Mouse (Mus musculus) kidney, postnatal 0 days (tissue): ENCODE data around the gene Pdyn. TPM values are rescaled to one million over a fixed set of nuclear protein-coding genes. Genes with fewer than 3 reads are reported as not detected.
A peak's percentile ranks its signal among the peaks of the same experiment; 100 is the strongest.

Experiments
- ATAC-seq: fragments of 200-750 bp; cut with Nextera tagmentation; replicated peaks from 2 replicates; pipeline ENCODE4 v1.8.0; 2017; ENCODE audit warnings: low read depth, moderate number of reproducible peaks, moderate TSS enrichment, moderate library complexity; ENCODE audit not compliant: low FRiP score
- DNase-seq: peaks from one replicate; pipeline ENCODE4 v3.0.0-alpha.2; 2016; ENCODE audit warnings: low spot score
- H3K27ac ChIP-seq: fragments of 300-500 bp; sonication (generic); 2 replicates; pipeline ENCODE4 v1.5.1; 2014; ENCODE audit warnings: mild to moderate bottlenecking
- H3K27me3 ChIP-seq: fragments of 300-500 bp; sonication (generic); 2 replicates; pipeline ENCODE4 v1.6.1; 2014; ENCODE audit warnings: low read length, mixed read lengths; ENCODE audit not compliant: insufficient read depth
- H3K36me3 ChIP-seq: fragments of 300-500 bp; sonication (generic); 2 replicates; pipeline ENCODE4 v1.6.1; 2014; ENCODE audit warnings: low read length, mixed read lengths; ENCODE audit not compliant: insufficient read depth
- H3K4me1 ChIP-seq: fragments of 300-500 bp; sonication (generic); replicated peaks from 2 replicates; pipeline ENCODE4 v1.6.1; 2014; ENCODE audit warnings: antibody characterized with exemption, low read length, mixed read lengths; ENCODE audit not compliant: insufficient read depth
- H3K4me2 ChIP-seq: fragments of 300-500 bp; sonication (generic); 2 replicates; pipeline ENCODE4 v1.6.1; 2014; ENCODE audit warnings: mild to moderate bottlenecking, low read length, moderate library complexity, mixed read lengths
- H3K4me3 ChIP-seq: fragments of 300-500 bp; sonication (generic); replicated peaks from 2 replicates; pipeline ENCODE4 v1.5.1; 2014; ENCODE audit warnings: low read depth, low read length
- H3K9ac ChIP-seq: fragments of 300-500 bp; sonication (generic); 2 replicates; pipeline ENCODE4 v1.6.1; 2014; ENCODE audit warnings: low read depth, low read length
- H3K9me3 ChIP-seq: fragments of 300-500 bp; sonication (generic); replicated peaks from 2 replicates; pipeline ENCODE4 v1.6.1; 2016; ENCODE audit warnings: low read length, inconsistent platforms, mixed read lengths
- CTCF ChIP-seq: IDR thresholded peaks from 2 replicates; pipeline ENCODE4 v1.5.1; 2016; ENCODE audit warnings: antibody characterized with exemption, low read depth, mild to moderate bottlenecking, moderate library complexity
- WGBS: fragments of 180-500 bp; shearing (Covaris S2); extraction: QIAGEN DNeasy Blood & Tissue Kit; methylation state at CpG from one replicate; pipeline ENCODE4 v1.1.7; 2014; 5-methylcytosine and 5-hydroxymethylcytosine counted together
- polyA plus RNA-seq: library from polyadenylated mRNA; unstranded; fragments of >200 nt; fragmentation: Nextera tagmentation; extraction: Ambion mirVana; gene quantifications from 2 replicates; pipeline ENCODE4 v1.2.1, GENCODE M21; 2015

Gene Pdyn
- polyA plus RNA-seq, 1 experiment from 2014 or later = 0.41 TPM

GRCm38 (mm10) chr2:129713026-129713544 lies 13.4 kb upstream of the Pdyn start:
- 62% methylated on average over 5 of the region's 5 CpGs for WGBS
- ATAC-seq = no peak
- DNase-seq = no peak
- Histone ChIP-seq H3K27me3 (no peaks in the 10 kb centered on the region), H3K4me1 (no peaks in the 10 kb centered on the region), H3K27ac (no peak overlapping the region), H3K4me2 (no peak overlapping the region), H3K4me3 (no peak overlapping the region), H3K36me3 (no peaks in the 10 kb centered on the region), H3K9ac (no peak overlapping the region), H3K9me3 (no peaks in the 10 kb centered on the region)
- TF ChIP-seq CTCF = no peak

GRCm38 (mm10) chr2:129696059-129696458 lies 3.6 kb downstream of the Pdyn start:
- ATAC-seq (no peak), DNase-seq (peak; percentile 57)
- WGBS = 6% methylated on average over 4 of the region's 4 CpGs
- Histone ChIP-seq H3K4me2 (no peak overlapping the region), H3K9me3 (no peaks in the 10 kb centered on the region), H3K36me3 (no peaks in the 10 kb centered on the region), H3K27me3 (no peaks in the 10 kb centered on the region), H3K9ac (no peak overlapping the region), H3K27ac (no peak overlapping the region), H3K4me1 (no peaks in the 10 kb centered on the region), H3K4me3 (no peak overlapping the region)
- TF ChIP-seq CTCF = peak; percentile 72

GRCm38 (mm10) chr2:129694303-129694702 lies 5.3 kb downstream of the Pdyn start:
- Histone ChIP-seq H3K9ac (no peak overlapping the region), H3K4me3 (no peak overlapping the region), H3K27ac (no peak overlapping the region), H3K4me2 (no peak overlapping the region), H3K27me3 (no peaks in the 10 kb centered on the region), H3K4me1 (no peaks in the 10 kb centered on the region), H3K36me3 (no peaks in the 10 kb centered on the region), H3K9me3 (no peaks in the 10 kb centered on the region)
- no peak for DNase-seq
- WGBS = 73% methylated on average over 6 of the region's 6 CpGs
- TF ChIP-seq CTCF = no peak
- no peak for ATAC-seq

GRCm38 (mm10) chr2:129692694-129693093 lies 7.0 kb downstream of the Pdyn start:
- Histone ChIP-seq H3K9me3 (no peaks in the 10 kb centered on the region), H3K36me3 (no peaks in the 10 kb centered on the region), H3K9ac (no peak overlapping the region), H3K27me3 (no peaks in the 10 kb centered on the region), H3K4me1 (no peaks in the 10 kb centered on the region), H3K27ac (no peak overlapping the region), H3K4me2 (no peak overlapping the region), H3K4me3 (no peak overlapping the region)
- ATAC-seq (no peak), DNase-seq (no peak)
- TF ChIP-seq CTCF = no peak
- 81% methylated on average over 8 of the region's 8 CpGs for WGBS

- WGBS = 80% methylated on average over 7 of the region's 7 CpGs
- TF ChIP-seq CTCF = no peak
- no peaks in the 10 kb centered on the region for H3K4me1 ChIP-seq
Measured at GRCm38 (mm10) chr2:129689694-129690093, 9.9 kb downstream of the Pdyn start.

GRCm38 (mm10) chr2:129688036-129688625 lies 11.5 kb downstream of the Pdyn start:
- Histone ChIP-seq H3K9me3 (no peaks in the 10 kb centered on the region), H3K4me3 (no peak overlapping the region), H3K4me1 (no peaks in the 10 kb centered on the region), H3K36me3 (no peaks in the 10 kb centered on the region), H3K4me2 (no peak overlapping the region), H3K9ac (no peak overlapping the region), H3K27me3 (no peaks in the 10 kb centered on the region), H3K27ac (no peak overlapping the region)
- DNase-seq (no peak), ATAC-seq (no peak)
- no peak for TF ChIP-seq CTCF
- WGBS = 92% methylated on average over 28 of the region's 28 CpGs

More at GRCm38 (mm10) chr2:129689694-129690093, 9.9 kb downstream of the Pdyn start:
- H3K27ac ChIP-seq = no peak overlapping the region
- no peak for DNase-seq
- H3K36me3 ChIP-seq = no peaks in the 10 kb centered on the region
- H3K9ac ChIP-seq = no peak overlapping the region
- ATAC-seq = no peak
- no peak overlapping the region for H3K4me3 ChIP-seq
- H3K9me3 ChIP-seq = no peaks in the 10 kb centered on the region
- no peaks in the 10 kb centered on the region for H3K27me3 ChIP-seq
- H3K4me2 ChIP-seq = no peak overlapping the region

GRCm38 (mm10) chr2:129686908-129687307 lies 12.7 kb downstream of the Pdyn start:
- ATAC-seq (no peak), DNase-seq (no peak)
- whole genome bisulfite sequencing = 22% methylated on average over 10 of the region's 10 CpGs
- H3K9ac ChIP-seq = no peak overlapping the region
- no peak overlapping the region for H3K27ac ChIP-seq
- no peaks in the 10 kb centered on the region for H3K4me1 ChIP-seq
- no peak for TF ChIP-seq CTCF
- no peaks in the 10 kb centered on the region for H3K9me3 ChIP-seq
- no peak overlapping the region for H3K4me2 ChIP-seq
- H3K27me3 ChIP-seq = no peaks in the 10 kb centered on the region
- H3K4me3 ChIP-seq = no peak overlapping the region
- H3K36me3 ChIP-seq = no peaks in the 10 kb centered on the region
